Mouse (Mus musculus) urinary bladder, postnatal 4 days (tissue): Measurements from ENCODE around the gene Egfl7.

ENCODE experiments used
- DNase-seq, 2 experiments: peaks; one replicate each; pipeline ENCODE4 v3.0.0; 2021 to 2022; ENCODE audit warnings: low spot score in 2 of 2

Gene Egfl7

DNA sequence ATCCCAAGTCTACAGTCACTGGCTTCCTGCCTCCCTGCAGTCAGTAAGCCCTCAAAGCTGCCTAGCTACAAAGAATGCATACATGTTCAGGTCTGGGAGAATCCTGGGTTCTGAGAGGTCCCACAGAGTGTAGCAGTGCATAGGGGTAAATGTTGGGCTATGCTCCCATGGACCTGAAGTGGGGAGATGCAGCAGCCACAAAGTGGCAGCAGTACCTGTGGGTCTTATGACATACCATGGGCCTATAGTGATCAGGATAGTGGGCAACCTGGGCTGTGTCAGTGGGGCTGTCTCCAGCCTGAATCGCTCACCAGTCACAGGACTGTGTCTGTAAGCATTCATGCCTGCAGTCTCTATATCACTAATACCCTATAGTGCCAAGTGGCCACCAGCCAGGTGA is at the start of gene Egfl7:
Gene Egfl7 (plus strand): TSS at position 301 of the 400 bp plus-strand sequence.
- DNase-seq = no peak

DNA sequence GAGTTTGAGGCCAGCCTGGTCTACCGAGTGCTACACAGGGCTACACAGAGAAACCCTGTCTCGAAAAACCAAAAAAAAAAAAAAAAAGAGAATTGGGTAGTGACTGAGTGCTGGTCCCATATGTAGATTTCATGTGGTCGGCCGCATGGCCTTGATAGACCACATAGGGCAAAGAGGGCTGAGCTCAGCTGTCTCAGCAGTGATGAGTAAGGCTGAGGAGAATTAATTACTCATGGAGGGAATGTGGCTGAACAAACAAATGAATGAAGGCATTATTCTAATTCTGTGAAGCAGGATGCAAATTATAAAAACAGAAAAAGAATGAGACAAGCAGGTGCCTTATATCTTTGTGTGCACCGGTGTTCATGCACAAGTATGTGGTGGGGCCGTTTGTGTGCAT is 48.0 kb upstream of the Egfl7 start:
- DNase-seq = no peak

DNA sequence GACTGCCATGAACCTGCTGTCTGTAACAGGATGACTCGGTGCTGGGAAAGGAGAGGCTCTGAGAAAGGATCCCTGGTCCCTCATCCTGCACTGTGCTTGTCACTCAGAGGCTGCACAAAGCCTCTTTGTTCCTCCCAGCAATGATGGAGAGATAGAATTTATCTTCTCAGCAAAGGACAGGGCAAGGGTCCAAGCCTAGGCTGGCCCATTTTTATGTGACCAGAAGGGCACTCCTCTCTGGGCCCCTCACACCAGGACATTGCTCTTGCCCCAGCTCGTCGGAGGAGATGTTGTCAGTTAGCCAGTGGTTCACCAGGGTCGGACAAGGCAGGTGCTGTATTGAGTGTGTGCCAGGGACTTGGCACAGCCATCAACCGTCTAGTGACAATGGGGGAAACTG is 46.6 kb upstream of the Egfl7 start:
- no peak for DNase-seq

DNA sequence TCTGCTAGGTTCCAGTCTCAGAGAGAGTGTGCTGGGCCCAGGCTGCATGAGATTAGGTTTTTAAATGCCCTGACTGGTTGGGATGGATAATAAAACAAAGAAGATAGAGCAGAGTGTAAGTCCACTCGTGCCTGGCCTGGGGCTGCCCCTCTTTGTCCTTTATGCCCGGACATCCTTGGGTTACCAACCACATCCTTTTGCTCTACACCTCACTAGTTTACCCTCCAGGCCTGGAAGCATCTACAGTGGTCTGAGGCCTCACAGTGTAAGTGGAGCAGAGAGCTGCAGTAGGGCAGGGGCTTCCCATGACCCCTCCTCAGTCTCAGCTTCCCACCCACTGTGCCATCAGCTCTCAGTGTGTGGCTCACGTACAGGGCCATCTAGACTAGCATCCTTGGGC is 45.7 kb upstream of the Egfl7 start:
- DNase-seq = no peak

DNA sequence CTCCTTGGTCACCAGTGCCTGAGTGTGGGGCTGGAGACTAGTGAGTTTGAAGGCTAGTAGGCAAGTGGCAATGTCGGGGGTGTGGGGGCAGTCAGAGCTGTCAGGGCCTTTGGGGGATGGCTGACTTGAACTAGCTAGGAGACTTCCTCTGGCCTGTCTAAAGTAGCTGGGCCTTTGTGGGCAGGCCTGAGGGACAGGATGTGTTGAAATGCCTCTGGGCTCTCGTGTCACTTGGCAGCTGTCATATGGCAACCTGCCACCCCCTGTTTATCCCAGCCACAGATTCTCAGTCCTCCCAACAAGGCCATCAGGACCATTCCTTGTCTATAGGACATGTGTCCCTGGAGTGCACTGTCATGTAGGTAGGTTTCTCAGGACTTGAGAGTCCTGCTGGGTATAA is 45.2 kb upstream of the Egfl7 start:
- DNase-seq = no peak

DNA sequence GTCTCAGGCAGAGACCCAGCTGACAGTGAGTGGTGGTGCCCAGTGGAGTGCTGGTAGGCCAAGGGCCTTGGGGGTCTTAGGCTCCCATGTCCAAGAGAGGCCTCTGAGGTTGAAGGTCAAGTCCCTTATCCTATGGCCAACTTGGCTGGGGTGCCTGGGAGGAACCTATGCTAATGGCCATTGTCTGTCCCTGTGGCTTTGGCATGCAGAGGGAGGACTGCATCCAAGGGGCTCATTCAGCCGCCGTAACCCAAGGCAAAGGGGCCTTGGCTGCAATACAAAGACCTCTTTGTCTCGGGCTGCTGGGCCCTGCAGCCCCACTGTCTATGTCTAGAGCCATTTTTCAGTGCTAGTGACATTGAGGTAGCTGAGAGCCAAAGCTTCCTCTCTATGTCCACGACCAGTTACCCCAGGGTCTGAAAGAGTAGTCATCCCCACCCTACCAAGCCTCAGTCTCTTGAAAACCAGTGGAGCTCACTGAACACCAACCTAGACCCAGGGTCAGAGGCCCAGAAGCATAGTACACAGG is 44.2 kb upstream of the Egfl7 start:
- no peak for DNase-seq

DNA sequence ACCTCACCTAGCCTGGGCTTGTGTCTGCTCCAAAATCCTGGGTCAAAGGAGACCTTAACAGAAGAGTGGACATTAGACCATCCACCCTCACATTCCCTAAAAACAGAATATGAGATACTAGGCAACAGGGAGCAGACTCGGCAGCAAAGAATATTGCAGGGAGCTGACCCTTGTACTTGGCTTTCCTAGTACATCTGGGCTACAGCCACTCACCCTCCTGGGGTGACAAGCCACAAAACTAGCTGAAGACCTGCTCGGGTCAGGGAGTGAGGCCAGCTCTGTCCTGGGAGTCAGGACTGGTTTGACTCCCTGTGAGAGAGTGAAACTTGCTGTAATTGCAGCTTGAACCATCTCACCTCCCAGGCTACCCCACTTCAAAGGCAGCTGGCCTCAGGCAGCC is 40.3 kb upstream of the Egfl7 start:
- no peak for DNase-seq

DNA sequence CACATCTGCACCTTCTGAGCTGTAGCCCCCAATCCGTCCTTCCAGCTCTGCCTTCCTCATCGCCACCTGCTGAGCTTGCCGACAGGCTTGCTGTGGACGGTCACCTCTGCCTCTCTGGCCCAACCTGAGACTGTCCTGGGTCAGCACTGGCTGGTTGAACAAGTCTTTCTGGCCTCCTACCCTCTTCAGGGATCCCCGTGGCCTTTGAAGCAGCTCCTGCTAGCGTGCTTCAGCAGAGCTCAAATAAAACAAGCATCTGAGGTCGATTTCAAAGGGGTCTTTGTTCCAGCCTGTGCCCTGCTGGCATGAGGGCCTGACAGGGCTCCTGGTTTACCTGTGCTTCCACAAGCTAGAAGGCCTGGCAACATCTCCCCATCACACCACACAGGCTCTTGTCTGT is 39.1 kb upstream of the Egfl7 start:
- no peak for DNase-seq

DNA sequence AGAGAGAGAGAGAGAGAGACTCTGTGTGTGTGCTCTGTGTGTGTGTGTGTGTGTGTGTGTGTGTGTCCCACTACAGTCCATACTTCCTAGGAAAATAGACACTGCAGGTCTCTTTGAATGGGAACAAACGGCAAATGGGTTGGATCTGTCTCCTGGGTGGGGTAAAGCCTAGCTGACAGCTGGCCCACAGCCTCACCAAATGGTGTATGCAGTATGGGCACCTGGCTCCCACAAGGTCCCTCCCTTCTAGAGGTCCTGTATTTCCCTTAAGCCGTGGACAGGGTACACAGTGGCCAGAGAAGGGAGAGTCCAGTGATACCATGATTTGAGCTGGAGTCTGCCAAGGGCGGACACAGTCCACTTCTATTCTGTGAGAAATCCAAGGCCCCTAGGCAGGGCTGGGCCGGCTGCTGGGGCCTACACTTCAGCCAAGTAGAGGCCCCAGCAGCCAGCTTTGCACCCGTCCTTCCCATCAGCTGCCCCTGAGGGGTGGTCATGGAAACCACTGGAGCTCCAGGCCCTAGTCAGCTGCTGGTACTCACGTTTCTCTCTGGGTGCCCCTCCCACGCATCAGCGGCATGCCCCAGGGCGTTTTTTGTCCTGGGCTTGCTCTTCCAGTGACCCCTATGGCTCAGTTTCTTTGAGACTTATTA is 38.4 kb upstream of the Egfl7 start:
- no peak for DNase-seq

DNA sequence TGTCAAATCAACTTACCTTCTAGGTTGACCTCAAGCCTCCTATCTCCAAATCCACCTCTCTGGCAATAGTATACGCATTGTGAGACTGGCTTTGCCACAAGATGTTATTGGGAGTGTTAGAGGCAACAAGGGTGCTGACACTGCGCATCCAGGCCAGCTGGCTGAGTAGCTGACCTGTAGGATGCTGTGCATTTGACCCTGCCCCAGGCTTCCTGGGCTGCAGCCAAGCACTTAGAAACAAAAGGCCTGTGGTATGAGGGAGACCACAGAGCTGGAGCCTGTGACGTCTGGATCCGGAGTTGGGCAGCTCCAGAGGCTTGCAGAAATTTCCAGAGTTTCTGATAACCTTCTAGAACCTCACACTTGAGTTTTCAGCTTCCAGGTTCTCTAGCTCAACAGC is 36.7 kb upstream of the Egfl7 start:
- no peak for DNase-seq

DNA sequence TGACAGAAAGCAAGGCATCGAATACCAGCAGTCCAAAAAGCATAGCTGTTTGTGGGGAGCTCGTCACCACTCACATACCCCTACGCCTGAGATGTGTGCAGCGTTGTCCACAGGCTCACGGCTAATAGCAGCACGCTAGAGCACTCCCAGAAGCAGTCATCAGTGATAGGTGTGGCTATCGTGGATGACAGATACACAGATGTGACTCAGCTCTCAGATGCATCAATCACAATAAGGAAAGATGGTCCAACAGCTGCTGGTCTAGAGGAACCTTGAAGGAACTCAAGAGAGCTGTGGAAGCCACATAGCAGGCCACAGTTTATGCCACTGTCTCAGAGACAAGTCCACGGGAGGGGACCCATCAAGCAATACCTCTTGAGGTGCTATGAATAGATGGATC is 36.0 kb upstream of the Egfl7 start:
- DNase-seq = no peak

DNA sequence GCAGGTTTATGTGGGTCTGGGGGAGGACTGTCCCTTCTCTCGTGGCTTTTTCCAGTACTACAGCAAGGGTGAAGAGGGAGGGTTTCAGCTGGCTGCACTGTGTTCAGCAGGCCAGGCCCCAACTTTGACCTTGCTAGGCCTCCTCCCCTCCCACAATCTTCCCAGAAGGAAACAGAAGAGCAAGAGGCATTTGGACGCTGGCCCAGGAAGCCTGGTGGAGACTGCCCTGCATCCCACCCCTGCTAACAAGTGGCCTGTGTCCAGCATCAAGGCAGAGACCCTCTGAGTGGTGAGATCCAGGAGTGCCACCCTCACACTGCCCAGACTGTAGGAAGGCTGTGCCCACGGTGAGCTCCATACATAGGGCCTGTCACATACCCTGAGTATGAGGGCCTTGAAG is 35.5 kb upstream of the Egfl7 start:
- no peak for DNase-seq

DNA sequence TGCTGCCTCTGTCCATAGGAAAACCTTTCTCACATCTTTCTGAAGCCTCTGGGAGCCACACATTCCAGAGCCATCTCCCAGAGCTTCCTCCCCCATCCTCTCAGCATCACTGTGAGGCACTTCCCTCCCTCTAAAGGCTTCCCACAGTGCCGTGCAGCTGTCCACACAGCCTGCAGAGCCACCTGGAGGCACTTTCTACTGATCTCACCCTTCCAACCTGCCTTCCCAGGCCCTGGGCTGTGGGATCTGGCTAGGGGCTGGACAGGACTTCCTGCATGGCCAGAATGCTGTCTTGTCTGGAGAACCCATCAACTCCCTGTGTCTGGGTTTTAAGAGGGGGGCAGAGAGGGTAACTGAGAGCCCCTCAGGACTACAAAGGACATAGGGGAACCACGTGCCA is 32.3 kb upstream of the Egfl7 start:
- DNase-seq = no peak

DNA sequence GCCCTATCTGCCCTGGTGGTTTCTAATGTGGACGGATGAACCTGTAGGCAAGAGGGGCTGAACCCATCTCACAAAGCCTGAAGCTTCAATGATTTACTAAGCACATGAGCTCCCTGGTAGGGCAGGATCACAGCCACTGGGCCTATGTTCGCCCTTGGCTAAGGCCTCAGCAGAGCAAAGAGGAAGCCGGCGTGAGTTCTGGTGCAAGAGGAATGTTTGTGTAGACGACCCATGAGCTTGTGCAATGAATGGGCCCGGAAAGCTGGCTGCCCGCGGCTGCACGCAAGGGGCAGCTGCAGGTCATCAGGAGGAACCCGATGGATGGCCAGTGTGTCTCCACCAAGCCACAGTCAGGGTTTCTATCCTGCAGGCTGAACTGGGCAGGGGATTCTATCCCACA is 30.0 kb upstream of the Egfl7 start:
- DNase-seq = no peak

DNA sequence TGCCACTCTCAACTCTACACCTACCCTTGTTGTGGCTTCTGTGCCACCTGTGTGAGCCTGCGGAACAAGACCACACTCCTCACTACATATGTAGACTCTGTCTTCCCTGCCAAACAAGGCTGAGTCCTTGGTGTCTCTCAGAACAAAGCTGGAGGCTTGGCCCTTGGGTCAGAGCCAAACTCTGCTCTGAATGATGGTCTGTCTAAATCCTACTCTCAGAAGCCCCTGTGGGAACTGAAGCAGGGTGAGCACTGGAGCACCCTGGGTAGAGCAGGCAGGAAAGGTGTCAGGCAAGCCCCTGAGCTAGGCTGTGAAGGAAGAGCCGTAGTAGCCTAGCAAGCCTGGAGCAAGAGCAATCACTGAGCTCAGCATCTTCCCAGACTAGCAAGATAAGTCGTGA is 29.6 kb upstream of the Egfl7 start:
- no peak for DNase-seq

DNA sequence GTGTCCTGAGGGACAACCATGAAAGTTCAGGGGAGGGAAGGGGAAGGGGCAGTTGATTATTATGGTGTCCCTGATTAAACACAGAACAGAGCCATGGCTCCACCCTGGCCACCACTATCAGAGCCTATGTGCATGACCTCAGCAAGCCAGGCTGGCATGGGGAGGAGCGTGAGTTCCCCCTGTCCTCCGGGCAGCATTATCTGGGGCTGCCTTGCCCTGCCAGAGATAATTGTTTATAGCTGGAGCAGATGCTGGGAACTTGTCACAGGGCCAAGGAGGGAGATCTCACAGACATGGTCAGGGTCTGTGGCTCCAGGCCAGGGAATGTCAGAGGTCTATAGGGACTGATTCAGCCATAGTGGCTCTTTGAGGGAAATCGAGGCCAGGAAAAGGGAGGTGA is 29.0 kb upstream of the Egfl7 start:
- no peak for DNase-seq

DNA sequence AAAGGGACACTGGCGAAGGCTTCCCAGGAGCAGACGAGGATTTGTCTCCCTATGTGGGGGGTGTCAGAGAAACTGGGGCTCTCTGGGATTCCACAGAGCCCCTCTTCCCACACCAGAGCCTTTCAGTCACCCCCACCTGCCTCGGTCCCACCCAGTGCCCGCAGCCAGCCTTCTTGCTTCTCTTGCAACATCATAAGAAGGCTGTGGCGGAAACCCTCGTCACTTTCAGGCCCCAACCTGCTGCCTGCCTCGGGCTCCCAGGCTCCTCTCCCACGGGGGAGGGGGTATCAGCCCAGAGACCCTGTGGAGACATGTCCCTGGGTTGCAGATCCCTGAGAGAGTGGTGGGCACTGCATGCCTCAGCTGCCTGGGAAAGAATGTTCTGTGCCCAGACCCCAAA is 28.4 kb upstream of the Egfl7 start:
- DNase-seq = no peak

DNA sequence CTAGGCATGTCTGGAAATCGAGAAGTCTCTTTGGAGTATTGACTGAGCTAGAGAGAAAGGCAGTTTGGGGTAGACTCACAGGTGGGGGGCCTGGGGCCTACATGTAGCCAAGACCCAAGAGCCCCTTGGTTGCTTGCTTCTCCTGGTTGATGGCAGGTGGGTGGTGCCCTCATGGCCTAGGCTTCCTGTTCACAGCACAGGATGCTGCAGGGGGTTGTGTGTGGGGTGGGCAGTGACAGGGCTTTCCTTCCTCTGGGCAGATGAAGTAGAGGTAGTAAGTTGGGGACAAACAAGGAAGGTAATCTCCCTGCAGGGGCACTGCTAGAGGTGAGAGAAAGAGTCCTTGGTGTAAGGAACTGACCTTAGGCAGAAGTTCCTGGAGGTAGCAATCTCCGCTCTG is 27.7 kb upstream of the Egfl7 start:
- no peak for DNase-seq

DNA sequence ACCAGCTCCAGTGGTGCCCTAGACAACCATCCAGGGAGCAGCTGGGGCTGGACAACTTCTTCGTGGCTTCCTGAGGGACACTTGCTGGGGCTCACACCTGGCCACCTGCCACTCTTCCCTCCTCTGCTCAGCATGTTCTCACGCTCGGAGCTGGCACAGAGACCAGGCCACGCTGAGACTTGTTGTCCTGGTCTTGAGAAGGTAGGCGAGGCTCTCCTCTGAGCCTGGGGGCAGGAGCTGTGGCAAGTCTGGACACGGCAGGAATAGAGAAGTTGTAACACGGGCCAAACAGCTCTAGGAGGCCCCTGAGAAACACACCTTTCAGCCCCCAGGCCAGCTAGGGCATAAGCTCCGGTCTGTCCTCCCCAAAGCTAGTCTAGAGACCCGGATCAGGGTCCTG is 25.9 kb upstream of the Egfl7 start:
- DNase-seq = peak in 1 of 2 experiments; percentile 58

DNA sequence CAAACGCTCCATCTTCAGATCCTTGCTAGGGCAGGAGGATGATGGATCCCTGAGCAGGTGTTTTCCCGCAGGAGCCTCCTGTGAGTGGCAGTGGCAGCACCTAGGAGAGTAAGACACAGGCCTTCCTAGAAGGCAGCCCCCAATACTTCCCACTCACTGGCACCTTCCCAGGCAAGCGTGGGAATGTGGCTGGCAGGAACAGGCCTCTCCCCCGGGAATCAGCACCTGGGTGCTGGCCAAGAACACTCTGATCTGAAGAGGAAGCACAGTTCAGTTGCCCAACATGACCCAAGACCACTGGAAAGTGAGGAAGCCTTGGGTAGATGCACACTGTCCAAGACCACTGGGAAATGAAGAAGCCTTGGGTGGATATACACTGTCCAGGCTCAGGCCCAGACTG is 24.7 kb upstream of the Egfl7 start:
- no peak for DNase-seq

DNA sequence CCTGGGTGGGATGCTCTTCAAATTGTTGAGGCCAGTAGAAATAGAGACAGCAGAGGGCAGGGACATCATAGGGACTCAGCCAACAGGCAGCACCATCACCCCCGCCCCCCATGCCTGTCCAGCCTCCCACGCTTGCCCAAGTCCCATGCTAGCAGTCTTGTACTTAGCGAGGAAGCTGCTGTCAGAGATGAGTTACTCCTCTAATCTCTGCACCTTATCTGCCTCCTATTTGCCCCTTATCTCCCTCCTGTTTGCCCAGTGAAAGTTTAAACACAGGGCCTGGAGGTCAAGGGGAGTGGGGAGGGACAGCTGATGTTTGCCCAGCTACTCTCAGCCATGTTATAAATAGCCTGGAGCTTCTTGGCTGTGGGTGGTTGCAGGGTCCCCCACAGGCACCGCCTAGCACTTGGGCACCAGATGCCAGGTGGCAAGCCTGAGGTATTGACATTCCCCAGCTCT is 23.2 kb upstream of the Egfl7 start:
- no peak for DNase-seq

DNA sequence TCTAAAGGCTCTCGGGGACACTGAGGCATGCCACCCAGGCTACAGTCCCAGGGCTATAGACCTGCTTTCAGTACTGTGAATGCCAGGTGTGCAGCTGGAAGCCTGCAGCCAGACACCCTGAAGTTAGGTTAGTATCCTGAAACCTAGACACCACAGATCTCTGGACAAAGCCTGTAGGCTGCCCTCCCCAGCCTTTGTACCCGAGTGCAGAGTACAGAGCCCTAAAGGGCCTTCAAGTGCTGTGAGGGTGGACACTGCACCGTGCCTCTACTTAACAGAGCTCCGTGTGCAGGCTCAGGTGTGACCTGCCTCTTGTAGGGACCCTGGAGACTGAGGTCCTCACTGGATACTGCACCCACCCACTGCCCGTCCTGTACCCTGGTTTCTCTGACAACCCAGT is 19.3 kb upstream of the Egfl7 start:
- no peak for DNase-seq

DNA sequence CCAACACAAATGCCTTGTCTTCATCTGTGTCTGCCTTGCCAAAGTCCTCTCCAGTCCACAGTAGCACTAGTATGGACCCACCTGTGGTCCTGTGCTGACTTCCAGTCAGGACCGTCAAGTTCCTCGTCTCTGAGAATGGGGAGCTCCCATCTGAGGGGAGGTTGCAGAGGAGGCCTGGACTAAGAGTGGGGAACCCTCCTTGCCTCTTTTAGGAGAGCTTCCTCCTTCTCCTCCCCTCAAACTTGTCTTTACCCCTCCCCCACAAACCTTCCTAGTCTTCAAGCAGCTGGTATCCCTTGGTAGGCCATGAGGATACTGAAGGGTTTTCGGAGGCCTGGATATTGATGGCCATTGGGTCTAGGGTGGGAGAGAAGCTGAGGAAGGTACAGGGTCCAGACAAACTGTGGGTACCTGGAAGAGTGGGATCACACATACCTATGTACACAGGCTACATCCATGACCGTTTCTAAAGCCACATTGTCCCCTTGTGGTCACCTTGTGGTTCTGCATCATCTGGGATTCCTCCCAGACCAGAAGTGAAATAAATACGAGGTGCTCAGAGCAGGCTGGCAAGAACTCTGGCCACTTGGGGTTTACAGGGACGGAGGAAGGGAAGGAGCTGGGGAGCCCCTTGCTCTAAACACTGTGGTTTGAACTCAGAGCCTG is 18.3 kb upstream of the Egfl7 start:
- no peak for DNase-seq

DNA sequence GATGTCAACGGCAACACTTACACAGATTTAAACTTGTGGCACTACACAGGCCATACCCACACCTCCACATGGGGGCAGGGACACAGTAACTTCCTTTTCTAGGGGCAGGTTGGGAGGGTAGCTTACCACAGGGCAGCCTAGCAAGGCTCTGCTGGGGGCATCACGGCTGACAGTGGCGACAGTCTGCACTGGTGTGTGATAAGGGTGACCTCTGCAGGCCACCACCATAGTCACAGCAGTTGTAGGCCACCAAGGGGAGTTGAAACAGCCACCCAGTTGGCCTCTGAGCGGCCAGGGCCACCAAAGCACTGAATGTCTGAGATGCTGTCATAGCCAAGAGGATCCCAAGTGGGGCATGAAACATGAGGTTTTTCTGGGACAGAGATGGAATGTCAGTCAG is 13.6 kb upstream of the Egfl7 start:
- no peak for DNase-seq
